15 mouse cellular contexts compared by ENCODE assay signal in the genomic region with DNA sequence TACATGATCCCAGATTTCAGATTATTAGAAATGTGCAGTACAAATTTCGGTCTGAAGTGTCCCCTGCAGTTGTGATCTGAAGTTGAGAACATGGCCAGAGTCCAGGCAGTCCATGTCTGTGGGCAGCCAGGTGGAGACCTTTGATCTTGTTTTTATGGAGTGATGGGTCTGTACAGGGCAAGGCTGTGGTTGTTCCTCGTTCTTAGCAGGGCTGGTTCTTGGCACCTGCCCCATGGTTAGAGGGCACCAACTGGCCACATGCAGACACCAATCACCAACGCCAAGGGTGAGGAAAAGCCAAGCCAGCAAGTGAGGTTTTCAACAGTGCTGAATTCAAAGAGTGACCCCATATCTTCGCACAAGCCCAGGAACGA.
DNase-seq lines count a peak whose midpoint lies in the region; ATAC-seq and TF ChIP-seq lines count a peak whose summit lies in the region.
"Had no signal": no experiment of that assay in that cellular context is flagged by ENCODE, and none has a peak within 500 bp of the region (broad histone marks: within the 10 kb centered on the region; RNA-seq: fewer than 3 reads in every experiment).

No protein-coding gene starts in this region.

- peak; percentile 93 for DNase-seq in kidney, adult 11 months
- DNase-seq in cerebellum, adult 2 months = peak; percentile 65 to 76
- DNase-seq in cerebellum, postnatal 25 days = peak; percentile 63 to 77
- peak; percentile 25 to 46 for DNase-seq in kidney, postnatal 4 days
- no peak for DNase-seq in frontal cortex, postnatal 25 days (ENCODE audit: low spot score in 2 of 2)
- no peak for DNase-seq in thymus, postnatal 10 days (ENCODE audit: low spot score in 2 of 2)
- DNase-seq: forebrain, postnatal 0 days; midbrain, embryonic 14.5 days; right cerebral cortex, postnatal 4 days had no signal

- no peak overlapping the region for H3K9ac ChIP-seq in kidney, embryonic 14.5 days (ENCODE audit: low read depth, low read length)
- H3K9ac ChIP-seq: forebrain, postnatal 0 days; limb, embryonic 15.5 days had no signal

- no peak for TF ChIP-seq POLR2A in cerebellum, adult 2 months (IDR thresholded peaks at IDR 0.05; ENCODE audit: borderline replicate concordance, insufficient read depth, low read length)

- no peaks in the 10 kb centered on the region for H3K27me3 ChIP-seq in kidney, embryonic 14.5 days (ENCODE audit: control insufficient read depth, insufficient read depth, low read length)
- no peaks in the 10 kb centered on the region for H3K27me3 ChIP-seq in cerebellum, adult 2 months (ENCODE audit: control insufficient read depth, insufficient read depth, low read length)

- no peak for TF ChIP-seq CTCF in cerebellum, adult 2 months (IDR thresholded peaks at IDR 0.05; ENCODE audit: borderline replicate concordance, insufficient read depth, low read depth, low read length)

- ATAC-seq in kidney, embryonic 14.5 days (ENCODE audit: low FRiP score, low TSS enrichment) = no peak
- ATAC-seq: CD4-positive, CD25-positive, alpha-beta regulatory T cell, adult 4 months; forebrain, postnatal 0 days had no signal

- H3K36me3 ChIP-seq in kidney, embryonic 14.5 days (ENCODE audit: control insufficient read depth, insufficient read depth, low read length) = no peaks in the 10 kb centered on the region
- H3K36me3 ChIP-seq: limb, embryonic 15.5 days had no signal

- whole genome bisulfite sequencing in kidney, embryonic 14.5 days = 60% methylated on average over 5 of the region's 5 CpGs
- 16% methylated on average over 5 of the region's 5 CpGs for WGBS in cerebellum, adult 2 months

- no peak overlapping the region for H3K4me3 ChIP-seq in kidney, embryonic 14.5 days (ENCODE audit: low read length)
- no peak overlapping the region for H3K4me3 ChIP-seq in cerebellum, adult 2 months (replicated peaks; ENCODE audit: insufficient read depth, low read depth, low read length)
- H3K4me3 ChIP-seq: erythroblast, embryonic 14.5 days; layer of hippocampus, adult 2 months; limb, embryonic 15.5 days had no signal

- H3K9me3 ChIP-seq in kidney, embryonic 14.5 days (ENCODE audit: control insufficient read depth, low read length) = no peaks in the 10 kb centered on the region
- H3K9me3 ChIP-seq: limb, embryonic 15.5 days had no signal

- no peak overlapping the region for H3K4me2 ChIP-seq in kidney, embryonic 14.5 days (replicated peaks; ENCODE audit: low read depth, low read length)
- H3K4me2 ChIP-seq: limb, embryonic 15.5 days had no signal

- H3K27ac ChIP-seq in kidney, embryonic 14.5 days (ENCODE audit: low read depth, low read length) = no peak overlapping the region
- H3K27ac ChIP-seq in cerebellum, adult 2 months (ENCODE audit: insufficient read depth, low read length) = no peak overlapping the region
- H3K27ac ChIP-seq: layer of hippocampus, adult 2 months; limb, embryonic 15.5 days; macrophage had no signal

- peaks cover 8% of the 10 kb centered on the region; the same call in 1 of the 2 replicates for H3K4me1 ChIP-seq in kidney, embryonic 14.5 days (ENCODE audit: control insufficient read depth, insufficient read depth, low read length)
- H3K4me1 ChIP-seq in cerebellum, adult 2 months (ENCODE audit: control insufficient read depth, insufficient read depth, low read length) = peaks cover 7% of the 10 kb centered on the region

Comparison
In these comparisons a context has a peak if more than half of its experiments do, and no peak if none do; other contexts are left out.
1. DNase-seq: peak in kidney, adult 11 months (single experiment), cerebellum, adult 2 months (2 of 2), cerebellum, postnatal 25 days (2 of 2) and kidney, postnatal 4 days (2 of 2); none in frontal cortex, postnatal 25 days (0 of 2) and thymus, postnatal 10 days (0 of 2).